Mouse (Mus musculus) MN1 (cell line): ENCODE data around the gene Gm5930.
"Not testable (repeated sequence)": the region's sequence is repeated elsewhere in the genome, so short reads cannot be mapped to it uniquely, and the experiment has no call there.

Source experiments
- DNase-seq: peaks from one replicate; pipeline ENCODE4 v3.0.0-alpha.2; 2016; ENCODE audit warnings: low spot score

Gm5930 gene

GRCm38 (mm10) chr14:44338484-44338883 lies at the start of gene Gm5930:
Gene Gm5930, minus strand, starts transcription at chr14:44338584.
- DNase-seq, result not testable (repeated sequence)

- DNase-seq, result not testable (repeated sequence)
Measured at GRCm38 (mm10) chr14:44384233-44384632, 45.8 kb upstream of the Gm5930 start.

GRCm38 (mm10) chr14:44365057-44365456 lies 26.7 kb upstream of the Gm5930 start, which contains the start of gene Gm8229:
Gene Gm8229, plus strand, starts transcription at chr14:44365357.
- not testable (repeated sequence) for DNase-seq

- not testable (repeated sequence) for DNase-seq
Measured at GRCm38 (mm10) chr14:44362301-44362700, 23.9 kb upstream of the Gm5930 start.

- DNase-seq, result not testable (repeated sequence)
Measured at GRCm38 (mm10) chr14:44361416-44361815, 23.0 kb upstream of the Gm5930 start.

- DNase-seq, result not testable (repeated sequence)
Measured at GRCm38 (mm10) chr14:44312049-44312448, 26.3 kb downstream of the Gm5930 start.

- DNase-seq, result not testable (repeated sequence)
Measured at GRCm38 (mm10) chr14:44285280-44285679, 53.1 kb downstream of the Gm5930 start, which contains the start of gene Gm8220. Gene Gm8220, plus strand, starts transcription at chr14:44285580.
